Mouse (Mus musculus) MEL (cell line): ENCODE measurements around the gene Ppp1r27.
A peak's percentile ranks its signal among the peaks of the same experiment; 100 is the strongest.

Experiments used
- CTCF ChIP-seq, 3 experiments: IDR thresholded peaks in 2 of 3; conservative IDR thresholded peaks in 1 of 3; 2 replicates each; pipeline ENCODE4 v1.5.1; 2011 to 2012; ENCODE audit warnings: low read length in 3 of 3, low read depth in 2 of 3, mild to moderate bottlenecking in 2 of 3, improper control_type of control experiment in 1 of 3, inconsistent platforms in 1 of 3, mixed read lengths in 1 of 3, moderate library complexity in 1 of 3; ENCODE audit not compliant: control insufficient read depth in 1 of 3, insufficient read depth in 1 of 3, poor library complexity in 1 of 3, severe bottlenecking in 1 of 3
- ELF1 ChIP-seq: IDR thresholded peaks from 2 replicates; pipeline ENCODE4 v1.6.1; 2014; ENCODE audit warnings: low read depth, mild to moderate bottlenecking, inconsistent platforms, low read length, improper control_type of control experiment, moderate library complexity
- EP300 ChIP-seq, 2 experiments: IDR thresholded peaks; 2 replicates each; pipeline ENCODE4 v1.6.1; 2011; ENCODE audit warnings: improper control_type of control experiment in 2 of 2, low read length in 2 of 2, low read depth in 1 of 2, mild to moderate bottlenecking in 1 of 2
- GATA1 ChIP-seq: IDR thresholded peaks from 2 replicates; pipeline ENCODE4 v1.6.1; 2011; ENCODE audit warnings: low read depth, low read length, improper control_type of control experiment
- MAFK ChIP-seq: IDR thresholded peaks from 2 replicates; pipeline ENCODE4 v1.6.1; 2011; ENCODE audit warnings: low read depth, mild to moderate bottlenecking, low read length, improper control_type of control experiment, borderline replicate concordance
- MAX ChIP-seq: IDR thresholded peaks from 2 replicates; pipeline ENCODE4 v1.6.1; 2011; ENCODE audit warnings: low read length, improper control_type of control experiment
- MXI1 ChIP-seq: IDR thresholded peaks from 2 replicates; pipeline ENCODE4 v1.6.1; 2011; ENCODE audit warnings: mild to moderate bottlenecking, low read depth, low read length, improper control_type of control experiment
- NELFE ChIP-seq: IDR thresholded peaks from 2 replicates; pipeline ENCODE4 v1.6.1; 2011; ENCODE audit warnings: low read depth, low read length, improper control_type of control experiment
- POLR2A ChIP-seq, 2 experiments: IDR thresholded peaks; 2 replicates each; pipeline ENCODE4 v1.6.1; 2011 to 2012; ENCODE audit warnings: low read length in 2 of 2, mild to moderate bottlenecking in 2 of 2, control low read depth in 1 of 2, improper control_type of control experiment in 1 of 2, low read depth in 1 of 2, moderate library complexity in 1 of 2; ENCODE audit not compliant: control insufficient read depth in 1 of 2, insufficient read depth in 1 of 2, poor library complexity in 1 of 2
- RCOR1 ChIP-seq: IDR thresholded peaks from 2 replicates; pipeline ENCODE4 v1.6.1; 2012; ENCODE audit warnings: low read depth, mild to moderate bottlenecking, inconsistent platforms, low read length, improper control_type of control experiment
- ZC3H11A ChIP-seq: IDR thresholded peaks from 2 replicates; pipeline ENCODE4 v1.6.1; 2012; ENCODE audit warnings: low read depth, mild to moderate bottlenecking, inconsistent platforms, low read length, improper control_type of control experiment
- ZNF384 ChIP-seq: IDR thresholded peaks from 2 replicates; pipeline ENCODE4 v1.6.1; 2012; ENCODE audit warnings: low read depth, mild to moderate bottlenecking, inconsistent platforms, low read length, improper control_type of control experiment

DNA sequence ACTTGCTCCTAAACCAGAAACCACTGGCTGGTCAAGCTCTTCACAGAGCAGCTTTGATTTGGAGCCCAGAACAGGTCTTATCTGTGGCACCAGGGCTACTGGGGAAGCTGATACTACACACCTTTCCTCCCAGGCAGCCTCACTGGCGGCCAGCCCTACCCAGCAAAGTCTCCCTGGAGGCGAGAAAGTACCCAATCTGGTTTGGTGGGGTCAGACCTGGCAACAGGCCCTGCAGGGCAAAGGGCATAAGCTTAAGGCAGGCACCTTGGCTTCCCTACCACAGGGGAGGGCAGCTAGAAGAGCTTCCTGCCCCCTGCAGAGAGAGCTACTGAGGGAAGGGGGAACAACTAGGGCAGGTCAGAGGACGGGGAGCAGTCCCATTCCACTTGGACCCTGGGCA is 50.6 kb downstream of the Ppp1r27 start:
- TF ChIP-seq POLR2A (IDR thresholded peaks at IDR 0.05; ENCODE audit: control insufficient read depth in 1 of 2, insufficient read depth in 1 of 2, low read depth in 1 of 2, low read length in 2 of 2, poor library complexity in 1 of 2): no peak
- no peak for TF ChIP-seq ELF1
- no peak for TF ChIP-seq NELFE
- TF ChIP-seq CTCF (IDR thresholded peaks at IDR 0.05 in 2 of 3, conservative IDR thresholded peaks at IDR 0.05 in 1 of 3; ENCODE audit: control insufficient read depth in 1 of 3, insufficient read depth in 1 of 3, low read depth in 2 of 3, low read length in 3 of 3, poor library complexity in 1 of 3, severe bottlenecking in 1 of 3): no peak
- peak; percentile 78 for TF ChIP-seq RCOR1
- peak; percentile 29; the same call in 1 of the 2 replicates for TF ChIP-seq GATA1
- TF ChIP-seq ZC3H11A: no peak
- no peak for TF ChIP-seq EP300 (IDR thresholded peaks at IDR 0.05; ENCODE audit: low read depth in 1 of 2, low read length in 2 of 2)
- TF ChIP-seq MAX: no peak
- TF ChIP-seq MXI1: no peak
- no peak for TF ChIP-seq ZNF384
- no peak for TF ChIP-seq MAFK
